Mouse (Mus musculus): ENCODE data around the gene Vmn2r12.
"Not testable (repeated sequence)": the region's sequence is repeated elsewhere in the genome, so short reads cannot be mapped to it uniquely, and the experiment has no call there.

The Vmn2r12 gene

GRCm38 (mm10) chr5:109097850-109098249 lies at the start of gene Vmn2r12:
Gene Vmn2r12, minus strand, starts transcription at chr5:109097950.
- not testable (repeated sequence) for DNase-seq

GRCm38 (mm10) chr5:109139546-109139945 lies 41.8 kb upstream of the Vmn2r12 start:
- no peak for DNase-seq

GRCm38 (mm10) chr5:109136731-109137130 lies 39.0 kb upstream of the Vmn2r12 start:
- no peak for DNase-seq

- not testable (repeated sequence) for DNase-seq
Observed at GRCm38 (mm10) chr5:109096482-109096881, 1.3 kb downstream of the Vmn2r12 start.

- not testable (repeated sequence) for DNase-seq
Observed at GRCm38 (mm10) chr5:109072016-109072415, 25.7 kb downstream of the Vmn2r12 start.

GRCm38 (mm10) chr5:109059469-109059868 lies 38.3 kb downstream of the Vmn2r12 start, which contains the start of gene Vmn2r11:
Gene Vmn2r11, minus strand, starts transcription at chr5:109059569.
- DNase-seq, result not testable (repeated sequence)

GRCm38 (mm10) chr5:109055286-109055685 lies 42.5 kb downstream of the Vmn2r12 start:
- no peak for DNase-seq
